Mouse (Mus musculus): ENCODE measurements around the gene Rundc3a.

The Rundc3a gene

GRCm38 (mm10) chr11:102431018-102431645, 37.9 kb downstream of the Rundc3a start:
- ATAC-seq (ENCODE audit: insufficient number of reproducible peaks, low FRiP score, low TSS enrichment) = no peak

- ATAC-seq (ENCODE audit: insufficient number of reproducible peaks, low FRiP score, low TSS enrichment) = no peak
These were observed 38.5 kb downstream of the Rundc3a start for GRCm38 (mm10) chr11:102431728-102432114.

GRCm38 (mm10) chr11:102432115-102432843, 39.1 kb downstream of the Rundc3a start:
- ATAC-seq (ENCODE audit: insufficient number of reproducible peaks, low FRiP score, low TSS enrichment) = no peak

GRCm38 (mm10) chr11:102432896-102433295, 39.7 kb downstream of the Rundc3a start:
- ATAC-seq (ENCODE audit: insufficient number of reproducible peaks, low FRiP score, low TSS enrichment) = no peak

- no peak for ATAC-seq (ENCODE audit: insufficient number of reproducible peaks, low FRiP score, low TSS enrichment)
These were observed 40.7 kb downstream of the Rundc3a start for GRCm38 (mm10) chr11:102433866-102434265.

GRCm38 (mm10) chr11:102434406-102434805, 41.2 kb downstream of the Rundc3a start:
- no peak for ATAC-seq (ENCODE audit: insufficient number of reproducible peaks, low FRiP score, low TSS enrichment)

- ATAC-seq (ENCODE audit: insufficient number of reproducible peaks, low FRiP score, low TSS enrichment) = no peak
These were observed 41.9 kb downstream of the Rundc3a start for GRCm38 (mm10) chr11:102434816-102435705.

GRCm38 (mm10) chr11:102435754-102436470, 42.7 kb downstream of the Rundc3a start:
- ATAC-seq (ENCODE audit: insufficient number of reproducible peaks, low FRiP score, low TSS enrichment) = no peak

- ATAC-seq (ENCODE audit: insufficient number of reproducible peaks, low FRiP score, low TSS enrichment) = no peak
These were observed 43.2 kb downstream of the Rundc3a start for GRCm38 (mm10) chr11:102436471-102436790.

- ATAC-seq (ENCODE audit: insufficient number of reproducible peaks, low FRiP score, low TSS enrichment) = no peak
These were observed 44.2 kb downstream of the Rundc3a start for GRCm38 (mm10) chr11:102437120-102438061.

- no peak for ATAC-seq (ENCODE audit: insufficient number of reproducible peaks, low FRiP score, low TSS enrichment)
These were observed 45.2 kb downstream of the Rundc3a start for GRCm38 (mm10) chr11:102438212-102439092.

GRCm38 (mm10) chr11:102439093-102440082, 46.2 kb downstream of the Rundc3a start:
- ATAC-seq (ENCODE audit: insufficient number of reproducible peaks, low FRiP score, low TSS enrichment) = no peak

GRCm38 (mm10) chr11:102440255-102440654, 47.1 kb downstream of the Rundc3a start:
- no peak for ATAC-seq (ENCODE audit: insufficient number of reproducible peaks, low FRiP score, low TSS enrichment)

- no peak for ATAC-seq (ENCODE audit: insufficient number of reproducible peaks, low FRiP score, low TSS enrichment)
These were observed 48.2 kb downstream of the Rundc3a start for GRCm38 (mm10) chr11:102441434-102441833.

- no peak for ATAC-seq (ENCODE audit: insufficient number of reproducible peaks, low FRiP score, low TSS enrichment)
These were observed 48.9 kb downstream of the Rundc3a start for GRCm38 (mm10) chr11:102442089-102442488.

GRCm38 (mm10) chr11:102443740-102444139, 50.5 kb downstream of the Rundc3a start:
- no peak for ATAC-seq (ENCODE audit: insufficient number of reproducible peaks, low FRiP score, low TSS enrichment)

GRCm38 (mm10) chr11:102444321-102444720, 51.1 kb downstream of the Rundc3a start:
- ATAC-seq (ENCODE audit: insufficient number of reproducible peaks, low FRiP score, low TSS enrichment) = no peak
